Mouse (Mus musculus) lung, embryonic 14.5 days (tissue): ENCODE results near the gene Smoc2. TPM values are rescaled to one million over a fixed set of nuclear protein-coding genes. Genes with fewer than 3 reads are reported as not detected.

Experiments used
- ATAC-seq: fragments of 200-750 bp; cut with Nextera tagmentation; 2 replicates; pipeline ENCODE4 v1.8.0; 2017; ENCODE audit warnings: mild to moderate bottlenecking, moderate TSS enrichment, moderate library complexity; ENCODE audit not compliant: insufficient read depth
- DNase-seq: peaks from one replicate; pipeline ENCODE4 v3.0.0-alpha.2; 2015
- H3K27ac ChIP-seq: fragments of 300-500 bp; sonication (generic); 2 replicates; pipeline ENCODE4 v1.5.1; 2014; ENCODE audit warnings: low read depth, mild to moderate bottlenecking, moderate library complexity
- H3K27me3 ChIP-seq: fragments of 300-500 bp; sonication (generic); 2 replicates; pipeline ENCODE4 v1.6.1; 2014; ENCODE audit warnings: low read length, control low read depth; ENCODE audit not compliant: insufficient read depth
- H3K36me3 ChIP-seq: fragments of 300-500 bp; sonication (generic); 2 replicates; pipeline ENCODE4 v1.6.1; 2014; ENCODE audit warnings: control low read depth; ENCODE audit not compliant: insufficient read depth
- H3K4me1 ChIP-seq: fragments of 300-500 bp; sonication (generic); 2 replicates; pipeline ENCODE4 v1.6.1; 2014; ENCODE audit warnings: antibody characterized with exemption, control low read depth; ENCODE audit not compliant: insufficient read depth
- H3K4me2 ChIP-seq: fragments of 300-500 bp; sonication (generic); 2 replicates; pipeline ENCODE4 v1.6.1; 2014; ENCODE audit warnings: mild to moderate bottlenecking
- H3K4me3 ChIP-seq: fragments of 300-500 bp; sonication (generic); 2 replicates; pipeline ENCODE4 v1.5.1; 2014; ENCODE audit warnings: low read depth, low read length
- H3K9ac ChIP-seq: fragments of 300-500 bp; sonication (generic); 2 replicates; pipeline ENCODE4 v1.6.1; 2014
- H3K9me3 ChIP-seq: fragments of 300-500 bp; sonication (generic); 2 replicates; pipeline ENCODE4 v1.6.1; 2016; ENCODE audit warnings: low read depth, low read length, control low read depth
- CTCF ChIP-seq: IDR thresholded peaks from 2 replicates; pipeline ENCODE4 v1.5.1; 2016; ENCODE audit warnings: antibody characterized with exemption, low read depth
- WGBS: fragments of 180-500 bp; shearing (Covaris S2); extraction: QIAGEN DNeasy Blood & Tissue Kit; methylation state at CpG from one replicate; pipeline ENCODE4 v1.1.7; 2014; 5-methylcytosine and 5-hydroxymethylcytosine counted together
- polyA plus RNA-seq: library from polyadenylated mRNA; unstranded; fragments of >200 nt; fragmentation: Nextera tagmentation; extraction: Ambion mirVana; gene quantifications from 2 replicates; pipeline ENCODE4 v1.2.1, GENCODE M21; 2014

Smoc2 gene
- polyA plus RNA-seq, result 78.5 and 92.5 TPM in 2 replicates

DNA sequence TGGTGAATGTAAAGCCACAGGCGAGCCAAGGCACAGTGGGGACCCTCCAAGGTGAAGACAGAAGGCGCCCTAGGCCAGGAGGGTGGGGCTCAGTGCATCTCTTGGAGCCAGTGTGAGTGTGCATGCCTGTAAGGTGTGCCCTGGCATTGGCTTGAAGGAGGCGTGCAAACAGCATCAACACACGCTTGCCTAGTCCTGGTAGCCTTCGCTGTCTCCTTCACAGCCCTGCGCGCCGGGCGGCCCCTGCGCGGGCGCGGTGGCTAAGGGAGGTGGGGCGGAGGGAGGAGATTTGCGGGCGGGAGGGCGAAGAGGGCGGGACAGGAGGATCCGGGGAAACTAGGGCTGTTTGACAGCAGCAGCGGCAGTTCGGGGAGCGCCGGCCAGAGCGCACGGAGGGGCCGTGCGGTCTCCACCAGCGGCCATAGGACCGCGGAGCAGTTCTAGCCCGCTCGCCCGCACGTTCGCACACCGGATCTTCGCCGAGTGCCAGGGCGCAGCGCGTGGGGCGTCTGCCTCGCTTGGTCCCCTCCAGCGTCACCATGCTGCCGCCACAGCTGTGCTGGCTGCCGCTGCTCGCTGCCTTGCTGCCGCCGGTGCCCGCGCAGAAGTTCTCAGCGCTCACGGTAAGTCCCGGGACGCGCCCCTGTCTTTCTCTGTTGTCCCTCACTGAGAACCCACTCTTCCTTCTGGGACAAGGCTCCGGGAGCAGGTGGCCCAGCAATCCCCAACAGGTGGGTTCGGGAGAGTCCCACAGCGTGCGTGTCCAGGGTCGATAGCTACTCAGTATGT is at the start of gene Smoc2:
Gene Smoc2, plus strand, starts transcription at position 330 of the 789 bp plus-strand sequence.
- Histone ChIP-seq H3K36me3 (no peaks in the 10 kb centered on the region), H3K4me2 (peak within 1 kb of the TSS; percentile 80), H3K4me1 (no peaks in the 10 kb centered on the region), H3K4me3 (peak within 1 kb of the TSS; percentile 54), H3K9me3 (no peaks in the 10 kb centered on the region), H3K27me3 (peaks cover 44% of the 10 kb centered on the region), H3K9ac (peak within 1 kb of the TSS; percentile 52), H3K27ac (peak within 1 kb of the TSS; percentile 75; the same call in 1 of the 2 replicates)
- peak; percentile 84 for ATAC-seq
- peak; percentile 68 for DNase-seq
- no peak for TF ChIP-seq CTCF
- under 1% methylated on average over 58 of the region's 61 CpGs for WGBS

DNA sequence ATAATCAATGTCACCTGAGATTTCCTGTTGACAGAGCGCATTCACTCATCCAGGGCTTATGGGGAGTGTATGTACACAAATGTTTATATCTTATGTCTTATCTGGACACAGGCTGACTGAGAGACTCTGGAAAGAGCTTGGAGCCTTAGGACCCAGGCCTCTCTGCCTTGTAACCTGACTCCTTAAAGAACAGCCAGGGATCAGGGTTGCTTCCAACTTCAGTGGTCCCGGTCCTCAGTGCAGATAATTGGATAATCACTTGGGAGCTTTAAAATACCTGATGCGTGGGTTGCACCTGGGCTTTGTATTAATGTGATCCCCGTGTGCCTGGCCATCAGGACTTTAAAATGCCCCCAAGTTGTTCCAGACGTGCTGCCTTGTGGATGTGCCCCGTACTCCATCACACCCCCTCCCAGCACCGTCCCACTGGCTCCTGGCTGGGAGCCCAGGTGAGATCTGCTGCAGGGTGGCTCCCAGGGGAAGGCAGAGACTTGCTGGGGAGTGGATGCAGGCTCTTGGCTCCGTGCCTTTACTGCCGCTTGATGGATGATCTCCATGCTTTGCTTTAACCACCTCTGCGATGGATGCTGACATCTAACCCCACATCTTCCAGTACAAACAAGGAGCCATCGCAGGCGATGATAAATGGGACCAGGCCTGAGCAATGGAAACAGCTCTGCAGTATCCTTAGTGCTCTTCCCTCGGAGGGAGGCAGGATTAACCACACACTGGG is 48.4 kb upstream of the Smoc2 start:
- peaks cover 7% of the 10 kb centered on the region for H3K4me1 ChIP-seq
- peaks cover 3% of the 10 kb centered on the region; the same call in 1 of the 2 replicates for H3K27me3 ChIP-seq
- TF ChIP-seq CTCF, result no peak
- H3K4me2 ChIP-seq, result peak overlapping the region; percentile 7; the same call in 1 of the 2 replicates
- H3K9me3 ChIP-seq, result no peaks in the 10 kb centered on the region
- ATAC-seq, result no peak
- WGBS, result 4% methylated on average over 13 of the region's 13 CpGs
- H3K36me3 ChIP-seq, result no peaks in the 10 kb centered on the region
- H3K9ac ChIP-seq, result no peak overlapping the region
- no peak overlapping the region for H3K4me3 ChIP-seq
- DNase-seq, result peak; percentile 31
- H3K27ac ChIP-seq, result no peak overlapping the region

DNA sequence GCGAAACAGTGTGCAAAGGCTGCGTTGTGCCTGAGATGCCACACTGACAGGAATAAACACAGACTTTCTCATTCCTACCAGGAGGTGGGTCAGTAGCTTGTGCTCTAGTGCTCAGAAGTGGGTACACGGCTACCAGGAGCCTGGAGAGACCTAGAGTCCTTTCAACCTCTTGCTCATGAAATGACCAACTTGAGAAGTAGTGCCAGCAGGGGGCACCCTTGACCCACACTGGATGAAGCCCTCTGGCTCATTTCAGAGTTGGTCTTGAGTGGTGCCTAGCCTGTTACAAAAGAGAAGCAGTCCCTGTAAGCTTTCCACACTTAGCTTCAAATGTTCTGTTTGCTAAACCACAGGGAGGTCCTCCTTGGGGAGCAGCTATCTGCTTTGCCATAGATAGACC is 46.7 kb upstream of the Smoc2 start:
- peak; percentile 29; the same call in 1 of the 2 replicates for ATAC-seq
- Histone ChIP-seq H3K27me3 (peaks cover 3% of the 10 kb centered on the region; the same call in 1 of the 2 replicates), H3K4me1 (peaks cover 7% of the 10 kb centered on the region), H3K9me3 (no peaks in the 10 kb centered on the region), H3K4me3 (no peak overlapping the region), H3K4me2 (no peak overlapping the region), H3K9ac (no peak overlapping the region), H3K27ac (no peak overlapping the region), H3K36me3 (no peaks in the 10 kb centered on the region)
- 40% methylated on average over 3 of the region's 3 CpGs for WGBS
- TF ChIP-seq CTCF, result peak; percentile 92
- DNase-seq, result peak; percentile 95

DNA sequence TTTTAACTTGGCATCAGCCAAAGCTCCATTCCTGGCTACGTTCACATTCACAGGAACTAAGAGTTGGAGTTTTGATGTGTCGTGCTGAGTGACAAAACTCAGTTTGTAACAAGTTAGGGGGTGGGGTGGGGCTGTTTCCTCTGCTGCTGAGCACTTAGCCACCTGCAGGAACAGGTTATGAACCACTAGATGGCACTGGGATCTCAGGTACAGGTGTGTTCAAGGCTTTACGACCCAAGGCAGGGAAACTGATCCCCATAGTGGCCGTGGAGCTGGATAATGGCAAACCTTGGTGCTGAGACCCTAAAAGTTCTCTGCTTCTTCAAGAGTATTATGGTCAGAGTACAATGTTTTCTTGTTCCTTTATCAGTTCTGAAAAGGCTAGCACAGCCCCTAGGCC is 45.6 kb upstream of the Smoc2 start:
- ATAC-seq, result no peak

DNA sequence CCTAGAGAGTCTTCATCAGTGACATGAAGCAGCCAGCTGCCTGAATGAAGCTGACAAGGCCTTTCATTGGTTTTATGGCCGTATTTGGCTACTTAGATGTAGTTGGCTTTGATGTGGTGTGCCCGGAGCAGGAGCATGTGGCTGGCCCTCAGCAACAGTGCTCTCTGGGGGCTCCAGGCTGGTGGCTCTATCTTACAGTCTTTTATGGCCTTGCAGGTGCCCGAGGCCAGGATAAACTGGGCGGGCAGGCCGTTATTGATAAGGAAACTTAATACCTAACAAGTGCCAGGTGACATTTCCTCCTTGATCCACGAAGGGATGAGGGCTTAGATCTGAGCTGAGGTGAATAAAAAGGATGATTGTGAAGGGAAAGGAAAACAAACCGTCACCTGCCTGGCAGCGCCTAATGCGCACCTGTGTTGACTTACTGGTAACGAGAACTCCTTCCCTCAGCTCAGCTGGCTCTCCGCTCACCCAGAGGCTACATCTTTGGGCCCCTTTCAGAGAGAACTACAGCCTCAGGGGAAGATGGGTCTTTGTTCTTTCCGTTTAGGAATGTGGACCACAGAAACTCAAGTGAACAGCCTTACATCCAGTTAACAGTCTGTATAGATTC is 44.4 kb upstream of the Smoc2 start:
- Histone ChIP-seq H3K4me1 (peaks cover 7% of the 10 kb centered on the region), H3K36me3 (no peaks in the 10 kb centered on the region), H3K9me3 (no peaks in the 10 kb centered on the region), H3K27ac (peak overlapping the region; percentile 44), H3K9ac (no peak overlapping the region), H3K4me3 (no peak overlapping the region), H3K27me3 (peaks cover 3% of the 10 kb centered on the region; the same call in 1 of the 2 replicates), H3K4me2 (no peak overlapping the region)
- DNase-seq (peak; percentile 32), ATAC-seq (peak; percentile 39; the same call in 1 of the 2 replicates)
- WGBS, result 43% methylated on average over 12 of the region's 12 CpGs
- no peak for TF ChIP-seq CTCF

More for the DNA sequence above, 45.6 kb upstream of the Smoc2 start:
- Histone ChIP-seq H3K9ac (no peak overlapping the region), H3K4me3 (no peak overlapping the region), H3K4me2 (no peak overlapping the region), H3K27ac (no peak overlapping the region), H3K9me3 (no peaks in the 10 kb centered on the region), H3K4me1 (peaks cover 7% of the 10 kb centered on the region), H3K36me3 (no peaks in the 10 kb centered on the region), H3K27me3 (peaks cover 3% of the 10 kb centered on the region; the same call in 1 of the 2 replicates)
- peak; percentile 19 for DNase-seq
- 35% methylated on average over 4 of the region's 4 CpGs for WGBS
- peak; percentile 69 for TF ChIP-seq CTCF

DNA sequence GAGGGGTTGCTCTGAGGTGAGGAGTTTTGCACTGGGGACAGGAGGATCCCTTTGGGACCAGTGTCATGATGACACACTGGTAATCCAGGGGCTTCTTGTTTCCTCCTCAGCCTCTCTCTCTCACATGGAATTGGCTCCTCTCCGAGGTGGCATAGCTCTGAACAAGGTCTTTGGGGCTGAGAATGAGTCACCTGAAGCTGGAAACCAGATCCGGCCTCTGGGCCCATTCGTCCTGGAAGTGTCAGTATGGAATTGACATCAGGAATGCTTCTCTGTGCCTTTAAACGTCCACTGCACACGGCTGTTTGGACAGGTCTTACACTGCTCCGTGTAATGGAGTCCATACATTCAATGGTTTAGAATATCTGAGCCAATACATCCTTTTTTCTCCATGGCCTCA is 42.2 kb upstream of the Smoc2 start:
- DNase-seq (no peak), ATAC-seq (no peak)
- H3K36me3 ChIP-seq, result no peaks in the 10 kb centered on the region
- peaks cover 2% of the 10 kb centered on the region; the same call in 1 of the 2 replicates for H3K27me3 ChIP-seq
- H3K9ac ChIP-seq, result no peak overlapping the region
- 42% methylated on average over 6 of the region's 6 CpGs for WGBS
- no peaks in the 10 kb centered on the region for H3K9me3 ChIP-seq
- H3K4me2 ChIP-seq, result no peak overlapping the region
- no peak for TF ChIP-seq CTCF
- no peak overlapping the region for H3K4me3 ChIP-seq
- H3K27ac ChIP-seq, result no peak overlapping the region
- no peaks in the 10 kb centered on the region for H3K4me1 ChIP-seq
